Mouse (Mus musculus): ENCODE measurements around the gene Grk1. TPM values are rescaled to one million over a fixed set of nuclear protein-coding genes. Genes with fewer than 3 reads are reported as not detected.

Gene Grk1
- total RNA-seq, 2 experiments from 2014 or later, result not detected

Other genes with a start within 250 kb of the Grk1 start
- 100 to 1,000 TPM; 442 to 454 TPM for gene Lamp1, start 245.9 kb upstream of the Grk1 start, total RNA-seq (2021)
- 10 to 100 TPM; 11.7 to 13.6 TPM for gene Grtp1, start 204.5 kb upstream of the Grk1 start, total RNA-seq (2021)
- gene Adprhl1, start 150.9 kb upstream of the Grk1 start, total RNA-seq (2021), result 1 to 10 TPM; 2.0 to 2.8 TPM
- gene Dcun1d2, start 117.0 kb upstream of the Grk1 start, total RNA-seq (2021), result 10 to 100 TPM; 30.2 to 31.2 TPM
- gene Tmco3, start 116.9 kb upstream of the Grk1 start, total RNA-seq (2021), result 10 to 100 TPM; 28.5 to 32.5 TPM
- 10 to 100 TPM; 52.5 to 66.5 TPM for gene Tfdp1, start 66.3 kb upstream of the Grk1 start, total RNA-seq (2021)
- gene Atp4b, start 8.3 kb upstream of the Grk1 start, total RNA-seq (2021), result under 1 TPM; 0.66 to 0.79 TPM
- 1 to 10 TPM in 1 of 2 experiments, under 1 TPM in 1; 0.92 to 1.1 TPM for gene Tmem255b, start 30.1 kb downstream of the Grk1 start, total RNA-seq (2021)
- 100 to 1,000 TPM in 1 of 2 experiments, 10 to 100 TPM in 1; 83.7 to 248 TPM for gene Gas6, start 89.4 kb downstream of the Grk1 start, total RNA-seq (2021)
- not detected for gene 1700029H14Rik, start 157.4 kb downstream of the Grk1 start, total RNA-seq (2021)